Mouse (Mus musculus): ENCODE data around the gene Olfr498.

The Olfr498 gene

GRCm38 (mm10) chr7:108465026-108465425 is at the start of gene Olfr498:
Gene Olfr498 (plus strand): TSS chr7:108465326.
- no peak for DNase-seq (ENCODE audit: low read depth, low spot score)

DNA sequence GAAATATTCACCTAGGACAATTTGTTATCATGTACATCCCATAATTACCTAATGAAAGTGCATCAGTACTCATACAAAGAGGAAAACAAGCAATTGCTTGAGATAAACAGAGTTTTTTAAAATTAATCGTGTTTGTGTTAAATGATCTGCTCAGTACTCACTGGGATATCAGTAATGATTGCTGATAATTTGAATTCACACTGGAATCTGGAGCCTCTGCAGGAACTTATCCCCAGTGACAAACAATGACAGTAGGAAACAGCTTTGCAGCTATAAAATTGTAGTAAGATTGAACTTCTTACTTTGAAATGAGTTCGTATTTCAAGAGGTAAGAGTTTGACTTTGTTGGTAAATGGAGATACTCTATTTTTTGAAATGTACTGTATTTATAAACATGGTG is 45.0 kb upstream of the Olfr498 start, which contains the start of gene Olfr497:
Gene Olfr497, plus strand, starts transcription at position 301 of the 400 bp plus-strand sequence.
- no peak for DNase-seq (ENCODE audit: low read depth, low spot score)
